Mouse (Mus musculus) ES-E14 (cell line): ENCODE data around the gene Hs1bp3. TPM values are rescaled to one million over a fixed set of nuclear protein-coding genes. Genes with fewer than 3 reads are reported as not detected.

Source experiments
- DNase-seq: peaks from one replicate; pipeline ENCODE4 v3.0.0-alpha.2; 2013; ENCODE audit warnings: low read depth, low spot score
- H3K27ac ChIP-seq: 2 replicates; pipeline ENCODE4 v1.5.1; 2012; ENCODE audit warnings: low read depth, mild to moderate bottlenecking, low read length, moderate library complexity, mixed read lengths; ENCODE audit not compliant: poor library complexity, insufficient read depth, severe bottlenecking
- H3K36me3 ChIP-seq: 2 replicates; pipeline ENCODE4 v1.6.1; 2012; ENCODE audit warnings: mild to moderate bottlenecking, low read length, moderate library complexity, mixed read lengths; ENCODE audit not compliant: control insufficient read depth, poor library complexity, insufficient read depth, severe bottlenecking
- H3K4me1 ChIP-seq, 2 experiments: fragments of 150-350 bp in 1 of 2; sonication (generic) in 1 of 2; 2 replicates each; pipeline ENCODE4 v1.6.1; 2012; ENCODE audit warnings: low read length in 2 of 2, mild to moderate bottlenecking in 1 of 2, mixed read lengths in 1 of 2; ENCODE audit not compliant: control insufficient read depth in 2 of 2, insufficient read depth in 2 of 2, poor library complexity in 1 of 2
- H3K4me3 ChIP-seq, 2 experiments: fragments of 150-350 bp in 1 of 2; sonication (generic) in 1 of 2; 2 replicates each; pipeline ENCODE4 v1.5.1; 2012; ENCODE audit warnings: low read length in 2 of 2, low read depth in 1 of 2, mild to moderate bottlenecking in 1 of 2, mixed read lengths in 1 of 2; ENCODE audit not compliant: insufficient read depth in 1 of 2, poor library complexity in 1 of 2, severe bottlenecking in 1 of 2
- H3K9ac ChIP-seq: 2 replicates; pipeline ENCODE4 v1.6.1; 2012; ENCODE audit warnings: low read depth, mild to moderate bottlenecking, low read length, mixed read lengths; ENCODE audit not compliant: poor library complexity, insufficient read depth, severe bottlenecking
- H3K9me3 ChIP-seq: fragments of 150-350 bp; sonication (generic); 2 replicates; pipeline ENCODE4 v1.6.1; 2012; ENCODE audit warnings: low read depth, mild to moderate bottlenecking, low read length; ENCODE audit not compliant: control insufficient read depth, insufficient read depth
- CHD2 ChIP-seq: IDR thresholded peaks from 2 replicates; pipeline ENCODE4 v1.6.1; 2014; ENCODE audit warnings: mild to moderate bottlenecking, low read depth, low read length, inconsistent platforms
- HCFC1 ChIP-seq: IDR thresholded peaks from 2 replicates; pipeline ENCODE4 v1.6.1; 2012; ENCODE audit warnings: low read length, inconsistent platforms, borderline replicate concordance; ENCODE audit not compliant: insufficient read depth
- MAFK ChIP-seq: IDR thresholded peaks from 2 replicates; pipeline ENCODE4 v1.6.1; 2014; ENCODE audit warnings: mild to moderate bottlenecking, low read depth, low read length, inconsistent platforms; ENCODE audit not compliant: insufficient read depth
- ZC3H11A ChIP-seq: IDR thresholded peaks from 2 replicates; pipeline ENCODE4 v1.6.1; 2012; ENCODE audit warnings: low read depth, mild to moderate bottlenecking, inconsistent platforms, low read length, borderline replicate concordance
- ZNF384 ChIP-seq: IDR thresholded peaks from 2 replicates; pipeline ENCODE4 v1.6.1; 2012; ENCODE audit warnings: low read depth, low read length, inconsistent platforms
- in situ Hi-C, 2 experiments: fragments of 600-800 bp; cut with MboI; formaldehyde crosslinking; loops; one replicate each; pipeline ENCODE4 v1.15.1; 2025; ENCODE audit warnings: low sequenced_read_pairs in 2 of 2, inconsistent platforms in 1 of 2; ENCODE audit not compliant: unreplicated experiment in 2 of 2
- total RNA-seq: library from RNA; depleted of rRNA; stranded (reverse); fragments of 300-350 nt; gene quantifications from 2 replicates; pipeline ENCODE4 v1.2.3, GENCODE M21; 2012

Hs1bp3 gene
- total RNA-seq, 1 experiment = 7.9 TPM

GRCm38 (mm10) chr12:8362400-8362799 is 49.2 kb downstream of the Hs1bp3 start:
- Histone ChIP-seq H3K9ac (no peak overlapping the region), H3K36me3 (no peaks in the 10 kb centered on the region), H3K9me3 (no peaks in the 10 kb centered on the region), H3K4me1 (no peaks in the 10 kb centered on the region; a peak in 1 of 4 replicates), H3K27ac (no peak overlapping the region), H3K4me3 (no peak overlapping the region)
- TF ChIP-seq ZC3H11A = no peak
- TF ChIP-seq ZNF384 = no peak
- TF ChIP-seq MAFK = no peak
- no peak for TF ChIP-seq HCFC1
- TF ChIP-seq CHD2 = no peak
- no peak for DNase-seq
- in situ Hi-C loops = no loop called here

- DNase-seq = no peak
- TF ChIP-seq MAFK (no peak), ZC3H11A (no peak), ZNF384 (no peak), CHD2 (no peak), HCFC1 (no peak)
- H3K27ac ChIP-seq = no peak overlapping the region; the same call in 1 of the 2 replicates
- H3K9ac ChIP-seq = no peak overlapping the region
- H3K4me3 ChIP-seq = no peak overlapping the region
- in situ Hi-C loops = no loop called here
- H3K36me3 ChIP-seq = no peaks in the 10 kb centered on the region
- H3K4me1 ChIP-seq = no peaks in the 10 kb centered on the region; a peak in 1 of 4 replicates
- no peaks in the 10 kb centered on the region for H3K9me3 ChIP-seq
Measured at GRCm38 (mm10) chr12:8364321-8364838, 51.1 kb downstream of the Hs1bp3 start.

GRCm38 (mm10) chr12:8365336-8365735 is 52.1 kb downstream of the Hs1bp3 start:
- Histone ChIP-seq H3K9ac (no peak overlapping the region), H3K9me3 (no peaks in the 10 kb centered on the region), H3K27ac (no peak overlapping the region), H3K4me3 (no peak overlapping the region), H3K36me3 (no peaks in the 10 kb centered on the region), H3K4me1 (no peaks in the 10 kb centered on the region; a peak in 1 of 4 replicates)
- no peak for DNase-seq
- TF ChIP-seq ZC3H11A (no peak), ZNF384 (no peak), CHD2 (no peak), HCFC1 (no peak), MAFK (no peak)
- in situ Hi-C loops = no loop called here

GRCm38 (mm10) chr12:8365905-8366576 is 52.8 kb downstream of the Hs1bp3 start:
- no peak overlapping the region for H3K4me3 ChIP-seq
- H3K27ac ChIP-seq = no peak overlapping the region
- H3K9me3 ChIP-seq = no peaks in the 10 kb centered on the region
- no peak overlapping the region for H3K9ac ChIP-seq
- in situ Hi-C loops = no loop called here
- DNase-seq = no peak
- no peaks in the 10 kb centered on the region for H3K36me3 ChIP-seq
- TF ChIP-seq MAFK = no peak
- no peak for TF ChIP-seq ZNF384
- TF ChIP-seq CHD2 = no peak
- no peak for TF ChIP-seq ZC3H11A
- no peak for TF ChIP-seq HCFC1
- no peaks in the 10 kb centered on the region; a peak in 1 of 4 replicates for H3K4me1 ChIP-seq

GRCm38 (mm10) chr12:8366688-8367087 is 53.5 kb downstream of the Hs1bp3 start:
- no peak overlapping the region for H3K9ac ChIP-seq
- in situ Hi-C loops = no loop called here
- H3K27ac ChIP-seq = no peak overlapping the region
- no peak for TF ChIP-seq HCFC1
- TF ChIP-seq MAFK = no peak
- no peak for TF ChIP-seq CHD2
- no peak for TF ChIP-seq ZNF384
- no peak for TF ChIP-seq ZC3H11A
- no peaks in the 10 kb centered on the region for H3K36me3 ChIP-seq
- no peaks in the 10 kb centered on the region for H3K9me3 ChIP-seq
- DNase-seq = no peak
- H3K4me1 ChIP-seq = no peaks in the 10 kb centered on the region; a peak in 1 of 4 replicates
- H3K4me3 ChIP-seq = no peak overlapping the region
